Mouse (Mus musculus): ENCODE data around the gene Frmpd2.
A peak's percentile ranks its signal among the peaks of the same experiment; 100 is the strongest.
"Not testable (repeated sequence)": the region's sequence is repeated elsewhere in the genome, so short reads cannot be mapped to it uniquely, and the experiment has no call there.

Gene Frmpd2

DNA sequence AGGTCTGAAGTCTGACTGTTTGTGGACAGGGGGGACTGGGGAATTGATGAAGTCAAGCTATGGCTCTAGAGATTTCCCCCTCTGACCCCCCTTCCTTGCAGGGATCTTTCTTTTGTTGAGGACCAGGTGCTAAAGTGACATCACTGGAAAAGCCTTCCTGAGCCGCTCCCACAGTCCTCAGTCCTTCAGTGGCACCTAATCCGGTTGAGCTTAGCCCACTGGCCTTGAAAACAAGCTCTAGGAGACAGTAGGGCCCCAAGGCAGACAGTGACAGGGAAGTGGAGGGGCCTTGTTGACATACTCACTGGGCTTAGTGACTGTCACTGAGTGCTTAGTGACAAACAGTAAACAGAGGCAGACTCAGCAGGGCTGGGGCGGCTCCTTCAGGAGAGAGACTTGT, at the start of gene Frmpd2:
Frmpd2 (plus strand) TSS at position 366 of the 400 bp plus-strand sequence.
- no peak for DNase-seq (ENCODE audit: low spot score)

DNA sequence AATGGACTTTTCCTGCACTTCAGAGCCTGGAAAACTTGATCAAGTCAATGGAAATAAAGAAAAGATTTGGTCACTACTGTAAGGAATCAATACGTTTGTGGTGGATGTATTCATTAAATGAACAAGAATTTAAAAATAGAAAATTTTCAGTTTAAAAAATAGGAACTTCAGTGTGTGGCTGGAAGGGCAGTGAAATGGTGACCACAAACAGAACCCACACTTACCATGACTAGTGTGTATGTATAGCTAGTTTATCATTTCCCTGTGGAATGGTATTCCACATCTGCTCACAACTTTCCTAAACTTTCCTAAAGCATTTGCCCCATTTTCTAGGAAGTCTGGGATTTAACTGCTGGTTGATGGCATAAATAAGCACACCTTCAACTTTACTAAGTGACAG, 48.5 kb upstream of the Frmpd2 start:
- no peak for DNase-seq (ENCODE audit: low spot score)

DNA sequence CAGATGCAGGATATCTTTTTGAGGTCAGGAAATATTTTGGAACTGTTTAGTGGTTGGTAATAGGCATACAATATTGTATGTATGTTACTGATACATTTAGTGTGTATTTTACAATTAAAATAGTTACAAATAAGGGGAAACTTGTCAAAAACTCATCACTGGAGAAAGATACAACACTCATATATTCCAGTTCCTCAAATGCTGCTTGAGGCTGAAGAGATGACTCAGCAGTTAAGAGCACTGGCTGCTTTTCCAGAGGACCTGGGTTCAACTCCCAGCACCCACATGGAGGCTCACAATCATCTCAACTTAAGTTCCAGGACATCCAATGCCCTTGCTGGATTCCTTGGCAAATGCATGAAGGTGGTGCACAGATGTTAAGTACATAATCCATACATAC, 47.4 kb upstream of the Frmpd2 start:
- no peak for DNase-seq (ENCODE audit: low spot score)

DNA sequence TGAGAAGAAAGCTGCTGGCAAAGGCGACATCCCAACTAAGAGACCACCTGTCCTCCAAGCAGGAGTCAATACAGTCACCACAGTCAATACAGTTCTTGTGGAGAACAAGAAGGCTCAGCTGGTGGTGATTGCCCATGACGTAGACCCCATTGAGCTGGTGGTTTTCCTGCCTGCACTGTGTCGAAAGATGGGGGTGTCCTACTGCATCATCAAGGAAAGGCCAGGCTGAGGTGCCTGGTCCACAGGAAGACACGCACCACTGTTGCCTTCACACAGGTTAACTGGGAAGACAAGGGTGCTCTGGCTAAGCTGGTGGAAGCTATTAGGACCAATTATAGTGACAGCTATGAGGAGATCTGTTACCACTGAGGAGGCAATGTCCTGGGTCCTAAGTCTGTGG, 39.0 kb upstream of the Frmpd2 start:
- not testable (repeated sequence) for DNase-seq (ENCODE audit: low spot score)

DNA sequence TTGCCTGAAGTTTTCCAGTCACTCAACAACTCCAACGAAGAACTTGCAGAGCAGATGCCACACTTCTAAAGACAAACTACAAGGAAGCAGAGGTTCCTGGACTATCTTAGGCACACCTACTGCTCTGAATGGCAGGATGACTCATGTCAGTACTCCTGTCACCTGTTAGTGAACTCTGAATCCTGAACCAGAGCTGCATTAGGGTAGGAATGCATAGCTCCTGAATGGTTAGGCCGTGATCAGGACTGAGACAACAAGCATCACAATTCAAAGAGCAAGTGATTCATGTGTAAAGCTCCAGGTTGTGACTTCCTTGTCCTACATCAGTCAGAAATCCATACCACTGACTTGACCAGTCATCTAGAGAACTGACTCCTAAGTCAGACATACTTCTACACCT, 27.7 kb upstream of the Frmpd2 start:
- peak; percentile 6 for DNase-seq (ENCODE audit: low spot score)

DNA sequence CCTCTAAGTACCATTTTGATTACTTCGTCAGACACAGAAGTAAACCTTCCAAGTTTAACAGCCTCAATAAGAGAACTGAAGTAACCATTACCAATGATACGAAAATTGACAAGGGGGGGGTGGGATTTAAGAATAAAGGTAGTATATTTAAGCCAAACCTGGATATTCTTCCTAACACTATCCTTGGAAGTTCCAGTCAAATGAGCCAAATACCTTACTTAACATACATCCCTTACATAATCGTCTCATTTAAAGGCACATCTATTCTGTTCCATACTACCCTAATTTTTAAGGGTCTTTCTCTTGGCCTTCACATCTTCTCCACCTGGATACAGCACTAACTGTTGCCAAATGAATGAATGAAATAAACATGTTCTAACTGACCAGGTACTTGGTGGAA, 25.5 kb upstream of the Frmpd2 start:
- DNase-seq (ENCODE audit: low spot score), result peak; percentile 23

DNA sequence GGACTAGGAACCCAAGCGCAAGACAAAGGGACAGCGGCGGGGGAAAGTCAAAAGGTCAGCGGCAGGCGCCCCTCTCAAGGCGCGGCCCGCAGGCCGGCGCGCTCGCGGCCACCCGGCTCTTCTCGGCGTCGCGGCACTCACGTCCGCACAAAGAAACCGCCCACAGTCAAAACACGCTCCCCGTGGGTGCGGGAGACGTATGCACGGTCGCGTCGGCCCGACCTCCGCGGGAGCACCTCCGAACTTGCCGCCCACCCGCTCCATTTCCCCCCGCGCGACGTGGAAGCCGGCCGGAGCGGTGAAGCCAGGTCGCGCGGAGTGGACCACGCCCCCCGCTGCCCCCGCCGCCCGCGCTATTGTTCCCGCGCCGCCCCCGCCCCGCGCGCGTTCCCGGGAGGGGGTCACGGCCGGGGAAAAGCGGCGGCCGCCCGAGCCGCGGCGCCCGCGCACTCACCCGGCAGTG, 24.9 kb upstream of the Frmpd2 start:
- no peak for DNase-seq (ENCODE audit: low spot score)

DNA sequence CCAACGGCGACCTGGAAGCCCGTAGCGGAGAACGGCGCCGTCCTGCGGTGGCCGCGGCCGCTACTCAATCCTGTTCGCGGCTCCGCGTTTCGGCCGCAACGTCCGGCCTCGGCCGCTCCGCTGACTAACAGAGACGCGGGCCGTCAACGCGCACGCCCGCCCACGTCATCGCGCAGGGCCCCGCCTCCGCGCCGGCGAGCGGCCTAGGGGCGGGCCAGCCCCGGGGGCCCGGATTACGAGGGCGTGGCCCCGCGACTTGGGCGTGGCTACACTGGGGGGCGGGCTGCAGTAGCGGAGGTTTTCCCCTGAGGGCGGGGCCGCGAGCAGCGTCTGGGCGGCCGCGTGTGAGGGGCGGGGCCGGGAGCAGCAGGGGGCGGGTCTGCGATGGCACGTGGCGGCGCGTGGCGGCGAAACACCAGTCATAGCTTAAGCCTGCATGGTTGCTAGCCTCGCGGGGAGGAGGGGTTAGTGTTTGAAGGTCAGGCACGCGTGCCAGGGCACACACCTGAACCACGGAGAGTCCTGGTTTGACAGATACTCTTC, 24.4 kb upstream of the Frmpd2 start, which contains the start of gene Mapk8:
Mapk8 (minus strand) TSS at position 132 of the 543 bp plus-strand sequence.
- peak; percentile 96 for DNase-seq (ENCODE audit: low spot score)

DNA sequence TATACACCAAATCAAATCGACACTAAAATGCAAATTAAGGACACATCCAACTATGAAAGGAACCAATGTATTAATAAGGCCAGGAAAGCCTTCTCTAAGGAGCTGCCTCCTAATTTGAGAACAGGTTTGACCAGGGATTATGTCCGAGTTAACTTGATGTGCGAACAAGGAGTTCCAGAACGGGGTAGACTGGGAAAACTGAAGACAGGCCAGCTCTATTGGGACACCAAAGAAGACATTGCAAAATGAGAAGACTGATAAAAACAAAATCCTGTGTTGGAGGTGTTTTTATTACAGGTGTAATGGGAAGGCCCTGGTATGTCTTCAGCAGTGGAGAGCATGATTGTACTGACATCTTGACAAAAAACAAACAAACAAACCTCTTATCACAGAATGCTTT, 23.2 kb upstream of the Frmpd2 start:
- no peak for DNase-seq (ENCODE audit: low spot score)

DNA sequence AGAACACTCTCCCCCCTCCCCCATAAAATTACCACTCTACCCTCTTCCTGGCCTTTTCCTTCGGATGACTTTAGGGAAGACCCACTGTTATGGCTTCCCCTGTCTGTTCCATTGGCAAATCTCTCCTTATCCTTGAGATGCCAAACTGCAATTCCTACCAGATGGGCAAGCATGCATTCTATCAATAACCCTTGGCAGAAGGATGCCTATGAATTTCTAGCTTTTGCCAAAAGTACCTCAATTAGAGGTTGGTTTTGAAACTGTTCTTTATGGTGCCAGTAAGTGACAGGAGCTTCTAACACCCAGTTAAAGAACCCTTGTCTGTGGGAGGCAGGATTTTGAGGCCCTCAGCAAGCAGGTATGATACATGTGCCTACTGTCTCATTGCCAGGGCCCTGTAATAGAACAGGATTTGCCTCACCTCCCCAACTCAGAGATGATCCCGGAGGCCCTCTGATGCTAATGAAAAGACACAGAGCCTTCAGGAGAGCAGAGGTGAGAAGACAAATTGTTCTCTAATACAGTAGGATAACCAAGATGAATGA, 22.1 kb upstream of the Frmpd2 start:
- DNase-seq (ENCODE audit: low spot score), result no peak

DNA sequence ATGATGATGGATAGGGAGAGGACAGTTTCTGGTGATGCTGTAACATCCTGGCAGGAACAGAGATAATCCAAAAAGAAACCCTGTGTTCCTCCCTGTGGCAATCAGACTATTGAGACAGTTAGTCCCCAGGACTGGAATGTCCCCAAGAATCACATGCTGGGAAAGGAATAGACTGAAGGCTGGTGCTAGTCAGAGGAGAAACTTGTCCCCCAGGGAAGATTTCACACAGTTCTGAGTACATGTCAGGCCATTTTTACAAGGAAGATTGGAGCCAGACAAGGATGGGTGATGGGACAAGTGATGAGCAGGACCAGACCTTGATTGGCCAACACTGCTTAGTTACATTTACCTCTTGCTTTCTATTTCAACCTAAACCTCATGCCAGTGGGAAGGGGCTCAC, 21.2 kb upstream of the Frmpd2 start:
- DNase-seq (ENCODE audit: low spot score), result no peak

DNA sequence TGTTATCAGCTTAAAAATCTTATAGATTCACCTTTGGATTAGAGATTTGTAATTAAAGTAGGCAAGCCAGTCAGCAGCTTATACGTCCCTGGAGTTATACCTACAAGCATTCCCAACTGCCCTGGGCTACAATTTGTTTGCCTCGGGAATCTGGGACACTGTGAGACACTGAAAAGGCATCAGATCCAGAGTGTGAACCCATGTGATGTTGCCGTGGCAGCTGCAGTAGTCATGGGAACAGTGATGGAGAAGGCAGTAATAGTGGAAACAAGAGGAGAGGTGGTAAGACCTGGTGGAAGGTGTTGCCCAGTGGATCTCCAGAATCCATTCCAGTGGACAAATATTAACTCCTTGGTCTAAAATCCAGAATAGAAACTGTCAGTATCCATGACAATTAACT, 7.8 kb upstream of the Frmpd2 start:
- DNase-seq (ENCODE audit: low spot score), result no peak

DNA sequence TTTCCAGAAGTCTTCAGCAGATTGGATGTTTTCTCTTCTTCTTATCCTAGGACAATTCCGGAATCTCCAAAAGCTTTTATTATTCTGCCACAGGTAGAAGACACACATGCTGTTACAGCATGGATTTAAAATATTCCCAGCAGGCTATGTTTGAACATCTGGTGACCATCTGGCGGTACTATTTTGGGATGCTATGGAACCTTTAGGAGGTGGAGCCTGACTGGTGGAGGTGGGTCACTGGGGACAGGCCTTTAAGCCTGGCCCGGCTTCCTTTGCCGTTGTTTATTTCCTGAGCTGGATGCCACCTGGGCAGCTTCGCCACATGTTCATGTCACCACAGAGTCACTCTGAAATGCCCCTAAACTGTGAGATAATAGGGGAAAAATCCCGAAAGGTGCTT, 3.7 kb upstream of the Frmpd2 start:
- DNase-seq (ENCODE audit: low spot score), result no peak

DNA sequence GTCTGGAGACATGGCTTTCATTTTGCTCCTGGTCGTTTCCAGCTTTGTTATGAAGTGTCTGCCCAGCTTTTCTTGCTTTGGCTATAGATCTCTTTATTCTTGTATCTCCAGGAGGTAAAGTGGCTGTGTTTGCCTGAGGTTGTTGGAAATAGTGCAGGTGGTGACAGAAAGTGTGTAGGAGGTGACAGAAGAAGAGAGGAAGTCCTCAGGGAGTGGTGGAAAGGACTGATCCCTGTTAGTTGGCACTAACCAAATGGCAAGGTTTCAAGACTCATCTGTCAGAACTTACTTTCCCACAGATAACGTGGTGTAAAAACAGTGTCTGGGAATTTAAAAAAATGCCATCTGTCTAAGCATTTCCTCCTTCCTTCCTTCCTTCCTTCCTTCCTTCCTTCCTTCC, 3.0 kb downstream of the Frmpd2 start:
- DNase-seq (ENCODE audit: low spot score), result no peak

DNA sequence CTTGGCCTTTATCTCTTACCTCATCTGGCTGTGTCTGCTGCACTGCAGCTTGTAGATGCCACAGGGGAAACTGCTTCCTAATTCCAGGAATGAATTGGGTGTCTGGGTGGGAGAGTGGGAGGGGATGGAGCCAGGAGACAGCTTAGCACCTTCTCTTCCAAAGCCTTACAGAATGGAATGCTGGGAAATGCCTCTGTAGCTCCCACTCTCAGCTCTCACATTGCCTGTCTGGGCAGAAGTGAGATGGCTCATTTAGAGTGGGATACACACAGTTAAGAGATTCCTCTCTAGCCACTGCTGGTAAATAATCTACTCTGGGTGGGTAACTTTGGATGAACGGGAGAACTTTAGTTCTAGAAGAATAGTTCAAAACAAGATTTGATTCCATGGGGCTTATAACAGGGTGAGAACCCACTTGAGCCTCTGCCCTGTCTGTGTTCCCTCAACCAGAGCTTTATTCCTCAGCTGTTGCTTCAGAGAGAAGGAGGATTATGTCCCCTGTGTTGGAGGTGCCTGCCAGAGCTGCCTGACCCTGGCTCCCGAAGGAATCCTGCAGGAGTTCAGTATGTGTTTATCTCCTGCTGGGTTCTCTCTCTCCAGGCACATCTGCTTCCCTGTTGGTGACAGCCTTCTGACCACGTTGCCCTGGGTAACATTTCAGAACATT, 4.7 kb downstream of the Frmpd2 start:
- DNase-seq (ENCODE audit: low spot score), result peak; percentile 9

DNA sequence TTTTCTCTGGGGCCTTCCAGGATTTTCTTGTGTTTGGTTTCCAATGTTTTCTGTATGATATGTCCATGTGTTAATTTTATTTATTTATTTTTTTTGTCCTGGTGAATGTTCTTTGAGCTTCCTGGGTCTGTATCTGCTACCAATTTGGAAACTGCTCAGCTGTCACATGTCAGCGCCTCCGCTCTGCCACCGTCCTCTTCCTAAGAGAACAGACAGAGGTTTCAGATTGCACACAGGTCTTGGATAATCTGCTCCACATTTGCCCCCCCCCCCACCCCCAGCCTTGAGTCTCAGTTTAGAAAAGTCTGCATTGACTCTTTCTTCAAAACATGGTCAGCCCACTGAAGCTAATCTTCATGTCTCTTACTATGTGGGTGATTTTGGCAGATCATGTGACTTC, 10.5 kb downstream of the Frmpd2 start:
- DNase-seq (ENCODE audit: low spot score), result no peak

DNA sequence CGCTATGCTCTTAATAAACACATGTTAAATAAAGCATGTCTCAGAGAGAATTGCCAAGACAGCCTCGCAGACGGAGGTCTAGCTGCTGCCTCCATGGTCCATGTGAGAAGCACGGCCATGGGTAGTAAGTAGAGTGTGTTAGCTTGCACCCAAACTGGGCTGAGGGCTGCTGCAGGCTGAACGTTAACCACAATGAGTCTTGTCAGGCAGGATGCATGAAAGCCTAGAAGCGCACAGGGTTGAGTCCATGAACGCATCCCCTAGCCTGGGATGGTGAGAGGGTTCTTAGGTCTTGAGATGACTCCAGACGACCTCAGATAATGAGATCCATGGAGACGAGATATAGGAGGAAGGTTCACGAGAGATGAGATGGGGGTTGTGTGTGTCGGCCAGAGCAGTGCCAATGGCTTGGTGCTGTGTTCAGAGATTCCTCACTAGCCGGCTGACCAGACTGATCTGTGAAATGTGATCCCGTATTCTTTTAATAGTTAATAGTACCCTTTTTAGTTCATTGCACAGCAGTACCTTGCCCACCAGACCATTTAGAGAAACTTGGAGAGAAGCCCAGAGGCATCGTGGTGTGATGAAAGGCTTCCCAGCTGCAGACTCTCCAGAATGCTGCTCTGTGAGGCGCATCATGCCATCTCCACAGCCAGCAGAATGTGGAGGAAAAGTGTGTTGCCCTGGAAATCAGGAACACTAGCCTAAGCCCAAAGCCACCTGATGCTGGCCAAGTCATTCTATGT, 16.5 kb downstream of the Frmpd2 start:
- DNase-seq (ENCODE audit: low spot score), result no peak

DNA sequence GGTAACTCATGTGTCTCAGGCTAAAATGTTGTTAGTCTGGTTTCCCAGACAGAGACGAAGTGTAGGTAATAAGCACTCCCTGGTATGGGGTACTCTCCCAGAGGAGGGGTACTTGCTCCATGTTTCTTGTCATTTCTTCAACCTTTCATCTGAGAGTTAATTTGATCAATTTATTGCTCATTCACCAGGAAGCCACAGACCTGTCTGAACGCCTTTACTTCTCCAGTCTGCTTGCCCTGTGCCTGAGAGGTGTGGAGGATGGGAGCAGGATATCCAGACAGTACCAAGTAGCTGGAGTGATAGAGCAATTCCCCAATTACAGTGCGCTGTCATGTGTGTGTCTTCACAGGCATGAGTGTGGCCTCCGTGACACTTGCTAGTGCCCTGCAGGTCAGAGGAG, 23.7 kb downstream of the Frmpd2 start:
- no peak for DNase-seq (ENCODE audit: low spot score)

DNA sequence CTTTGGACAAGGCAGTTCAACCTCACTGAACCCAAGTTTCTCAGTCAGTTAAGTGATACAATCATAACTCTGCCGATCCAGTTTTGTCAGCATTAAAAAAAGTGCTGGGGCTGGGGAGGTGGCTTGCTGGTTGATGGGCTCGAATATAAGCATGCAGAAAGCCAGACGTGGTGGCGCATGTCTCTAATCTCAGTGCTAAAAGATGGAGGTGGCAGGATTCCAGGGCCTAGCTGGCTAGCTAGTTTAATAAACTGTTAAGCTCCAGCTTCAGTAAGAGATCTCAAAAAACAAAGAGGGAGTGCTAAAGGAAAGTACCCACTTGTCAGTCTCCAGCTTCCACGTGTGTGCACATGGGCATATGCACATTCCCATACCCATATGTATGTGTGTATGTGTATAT, 25.9 kb downstream of the Frmpd2 start:
- DNase-seq (ENCODE audit: low spot score), result no peak

DNA sequence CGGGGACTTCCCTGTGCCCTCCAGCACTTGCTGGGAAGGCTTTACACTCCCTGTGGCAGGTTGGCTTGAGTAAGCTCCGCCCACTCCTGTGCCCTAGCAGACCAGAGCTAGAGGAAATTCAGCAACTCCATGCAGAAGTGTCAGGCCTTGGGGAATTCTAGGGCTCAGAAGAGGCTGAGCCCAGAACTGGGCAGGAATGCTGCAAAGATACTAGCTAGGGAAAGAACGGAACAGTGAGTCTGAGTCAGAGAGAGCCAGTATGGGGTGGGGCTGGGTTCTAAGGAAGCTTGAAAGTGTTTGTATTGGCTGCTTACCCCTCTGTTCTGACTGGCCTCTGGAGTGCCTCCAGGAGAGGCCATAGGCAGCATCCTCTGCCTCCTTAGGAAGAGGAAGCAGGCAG, 27.4 kb downstream of the Frmpd2 start:
- DNase-seq (ENCODE audit: low spot score), result no peak

DNA sequence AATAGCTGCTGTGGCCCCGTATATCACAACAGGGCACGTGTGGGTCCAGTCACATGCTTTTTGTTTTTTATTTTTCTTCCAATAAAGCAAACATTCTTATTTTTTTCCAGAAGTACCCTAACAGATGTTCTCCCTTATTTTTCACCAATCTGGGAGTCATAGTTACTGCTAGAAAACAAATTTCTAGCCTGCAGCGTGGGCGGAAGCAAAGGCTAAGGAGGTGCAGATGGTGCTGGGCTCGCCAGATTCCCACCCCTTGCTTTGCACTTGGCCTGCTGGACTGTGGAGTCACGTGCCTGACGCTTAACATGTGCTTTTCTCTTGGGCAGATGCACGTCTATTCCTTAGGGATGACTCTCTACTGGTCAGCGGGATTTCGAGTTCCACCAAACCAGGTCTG, 29.1 kb downstream of the Frmpd2 start:
- DNase-seq (ENCODE audit: low spot score), result no peak

DNA sequence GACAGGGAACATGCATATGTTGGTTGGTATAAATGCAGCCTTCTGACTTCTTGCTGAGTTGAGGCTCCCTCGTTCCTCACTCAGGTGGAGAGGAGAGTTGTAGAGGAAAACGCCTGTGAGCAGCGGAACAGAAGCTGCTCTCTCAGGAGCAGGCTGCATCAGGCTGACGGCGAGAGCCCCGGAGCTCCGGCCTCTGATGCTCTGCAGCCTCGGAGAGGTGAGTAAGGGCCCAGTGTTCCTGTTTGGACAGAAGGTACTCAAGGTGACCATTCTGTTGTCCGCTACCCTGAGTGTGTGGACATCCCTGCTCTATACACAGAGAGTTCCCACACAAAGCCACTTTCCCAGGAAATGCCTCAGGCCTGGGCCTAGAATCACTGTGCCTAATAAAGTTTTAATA, 31.8 kb downstream of the Frmpd2 start:
- DNase-seq (ENCODE audit: low spot score), result no peak

DNA sequence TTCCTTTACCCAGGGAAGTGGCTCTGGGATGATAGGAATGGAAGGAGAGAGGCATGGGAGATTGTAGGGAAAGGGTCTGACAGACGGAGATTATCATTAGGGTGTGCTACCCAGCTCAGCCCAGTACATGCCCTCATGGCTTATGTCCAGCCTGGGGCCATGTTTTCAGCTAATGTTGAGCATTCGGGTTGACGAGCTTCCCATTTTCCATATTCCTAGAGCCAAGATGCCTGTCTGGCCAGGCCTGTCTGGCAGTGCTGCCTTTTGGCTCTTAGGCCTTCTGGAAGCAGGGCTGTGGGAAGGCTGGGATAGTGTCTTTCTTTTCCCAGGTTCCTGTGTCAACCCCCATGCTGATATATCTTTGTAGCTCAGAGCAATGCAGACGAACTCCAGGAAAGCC, 35.2 kb downstream of the Frmpd2 start:
- no peak for DNase-seq (ENCODE audit: low spot score)

Data from yolk sac, embryonic 10.5 days (tissue).